ENCODE assay signal across 15 mouse cellular contexts in the genomic region with DNA sequence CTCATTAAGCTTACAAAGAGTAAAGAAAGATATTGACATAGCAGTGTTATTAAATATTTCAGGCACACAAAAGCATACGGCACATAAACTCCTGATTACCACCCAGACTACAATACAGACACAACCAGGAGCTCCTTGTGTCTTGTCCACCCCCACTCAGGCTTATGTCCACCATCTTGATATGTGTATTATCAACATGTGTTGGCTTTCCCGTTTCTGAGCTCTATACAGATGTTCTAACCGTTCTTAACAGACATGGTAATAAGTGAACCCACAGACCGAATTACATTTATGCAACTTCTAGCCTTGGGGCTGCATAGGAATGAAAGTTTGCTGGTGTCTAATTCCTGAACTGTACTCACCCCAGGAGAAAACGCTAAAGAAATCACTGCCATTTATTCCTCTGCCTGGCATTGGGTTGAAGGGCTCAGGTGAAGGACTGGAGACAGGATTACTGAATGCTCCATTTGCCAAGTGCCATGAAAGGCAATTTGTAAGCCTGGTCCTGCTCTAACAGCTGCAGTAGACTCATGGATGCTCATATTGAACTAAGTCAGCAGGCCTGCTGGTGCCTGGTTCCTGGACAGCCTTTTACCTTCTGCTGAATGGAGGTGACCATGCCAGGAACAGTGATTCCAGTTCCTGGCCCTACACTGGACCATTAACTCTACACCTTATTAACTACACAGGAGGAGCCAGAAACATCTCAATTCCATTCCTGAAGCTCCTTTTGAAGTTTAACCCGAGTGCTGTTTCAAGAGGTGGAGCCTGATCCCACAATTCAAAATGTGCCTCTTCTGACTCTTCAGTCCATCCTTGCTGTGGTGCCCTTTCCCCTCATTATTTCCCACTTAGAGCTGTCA. TPM values are rescaled to one million over a fixed set of nuclear protein-coding genes. Genes with fewer than 3 reads are reported as not detected.
DNase-seq lines count a peak whose midpoint lies in the region; ATAC-seq and TF ChIP-seq lines count a peak whose summit lies in the region.
"Had no signal": no experiment of that assay in that cellular context is flagged by ENCODE, and none has a peak within 500 bp of the region (broad histone marks: within the 10 kb centered on the region; RNA-seq: fewer than 3 reads in every experiment).

No protein-coding gene starts in this region.

- dilution Hi-C loops in CH12.LX (cut with MboI; ENCODE audit: extremely low pct_ligation_motif_present, extremely low pct_unique_long_range_greater_than_20kb, low sequenced_read_pairs): no loop called here

- no peak for TF ChIP-seq RAD21 in CH12.LX (IDR thresholded peaks at IDR 0.05; ENCODE audit: low read depth, low read length)

- no peak for DNase-seq in forebrain, postnatal 0 days
- DNase-seq in kidney, postnatal 10 days: no peak
- no peak for DNase-seq in CH12.LX (ENCODE audit: extremely low read depth)
- DNase-seq in right cerebral cortex, postnatal 10 days (ENCODE audit: low spot score in 2 of 2): no peak
- DNase-seq: adrenal gland, postnatal 14 days; cerebellum, adult 2 months; right cerebral cortex, postnatal 25 days had no signal

- no peak overlapping the region for H3K27ac ChIP-seq in forebrain, postnatal 0 days (ENCODE audit: low read depth, low read length)
- H3K27ac ChIP-seq in forebrain, embryonic 12.5 days: no peak overlapping the region
- no peak overlapping the region for H3K27ac ChIP-seq in kidney, embryonic 16.5 days (ENCODE audit: low read length)
- no peak overlapping the region for H3K27ac ChIP-seq in CH12.LX (ENCODE audit: insufficient read depth, low read depth)
- H3K27ac ChIP-seq in limb, embryonic 15.5 days: no peak overlapping the region
- H3K27ac ChIP-seq: heart, embryonic 15.5 days; hindbrain, embryonic 10.5 days; kidney, embryonic 15.5 days; liver, embryonic 12.5 days had no signal

- no peak for TF ChIP-seq CTCF in forebrain, postnatal 0 days (IDR thresholded peaks at IDR 0.05; ENCODE audit: low read depth)
- no peak for TF ChIP-seq CTCF in CH12.LX (conservative IDR thresholded peaks at IDR 0.05 in 1 of 2, IDR thresholded peaks at IDR 0.05 in 1 of 2; ENCODE audit: low read depth in 2 of 2, low read length in 2 of 2)

- in situ Hi-C loops in CH12.LX (cut with MboI; ENCODE audit: low pct_ligation_motif_present, low pct_unique_long_range_greater_than_20kb, low sequenced_read_pairs): no loop called here

- TF ChIP-seq POLR2A in CH12.LX (IDR thresholded peaks at IDR 0.05; ENCODE audit: low read depth, low read length): no peak; the same call in 1 of the 2 replicates

- H3K79me2 ChIP-seq in CH12.LX (replicated peaks; ENCODE audit: control insufficient read depth, extremely low read depth, insufficient read depth, poor library complexity, severe bottlenecking): no peaks in the 10 kb centered on the region; the same call in 1 of the 2 replicates

- peak; percentile 15 for ATAC-seq in forebrain, postnatal 0 days
- ATAC-seq in forebrain, embryonic 12.5 days (ENCODE audit: low FRiP score): no peak
- 0 out of 2 replicates have a peak, but pooled peaks have one; percentile 9 for ATAC-seq in kidney, embryonic 16.5 days (ENCODE audit: low FRiP score, low TSS enrichment)
- 0 out of 2 replicates have a peak, but pooled peaks have one; percentile 30 for ATAC-seq in limb, embryonic 15.5 days (ENCODE audit: insufficient number of reproducible peaks, low FRiP score, low TSS enrichment, low read depth)
- ATAC-seq: liver, embryonic 12.5 days; lung, postnatal 0 days had no signal

- no peak for TF ChIP-seq EP300 in CH12.LX (IDR thresholded peaks at IDR 0.05; ENCODE audit: low read length)

- no peaks in the 10 kb centered on the region for H3K27me3 ChIP-seq in forebrain, postnatal 0 days (ENCODE audit: insufficient read depth, low read length)
- no peaks in the 10 kb centered on the region for H3K27me3 ChIP-seq in forebrain, embryonic 12.5 days
- no peaks in the 10 kb centered on the region for H3K27me3 ChIP-seq in kidney, embryonic 16.5 days (ENCODE audit: insufficient read depth, low read length)
- no peaks in the 10 kb centered on the region for H3K27me3 ChIP-seq in CH12.LX (replicated peaks)
- no peaks in the 10 kb centered on the region for H3K27me3 ChIP-seq in limb, embryonic 15.5 days
- H3K27me3 ChIP-seq: heart, embryonic 15.5 days; kidney, embryonic 15.5 days; liver, embryonic 12.5 days had no signal

- no peak overlapping the region for H3K9ac ChIP-seq in forebrain, postnatal 0 days
- H3K9ac ChIP-seq in forebrain, embryonic 12.5 days: no peak overlapping the region
- H3K9ac ChIP-seq in kidney, embryonic 16.5 days (replicated peaks; ENCODE audit: low read length): no peak overlapping the region
- no peak overlapping the region for H3K9ac ChIP-seq in CH12.LX (ENCODE audit: insufficient read depth, low read depth)
- no peak overlapping the region for H3K9ac ChIP-seq in limb, embryonic 15.5 days
- H3K9ac ChIP-seq: heart, embryonic 15.5 days; kidney, embryonic 15.5 days; liver, embryonic 12.5 days had no signal

- H3K4me2 ChIP-seq in forebrain, postnatal 0 days (ENCODE audit: low read depth): no peak overlapping the region
- no peak overlapping the region for H3K4me2 ChIP-seq in forebrain, embryonic 12.5 days
- no peak overlapping the region for H3K4me2 ChIP-seq in kidney, embryonic 16.5 days (replicated peaks; ENCODE audit: low read depth, low read length)
- no peak overlapping the region for H3K4me2 ChIP-seq in CH12.LX (ENCODE audit: insufficient read depth, low read depth, poor library complexity, severe bottlenecking)
- no peak overlapping the region for H3K4me2 ChIP-seq in limb, embryonic 15.5 days
- H3K4me2 ChIP-seq: heart, embryonic 15.5 days; kidney, embryonic 15.5 days; liver, embryonic 12.5 days had no signal

- no peaks in the 10 kb centered on the region for H3K9me3 ChIP-seq in forebrain, postnatal 0 days (ENCODE audit: low read length)
- H3K9me3 ChIP-seq in forebrain, embryonic 12.5 days: no peaks in the 10 kb centered on the region
- H3K9me3 ChIP-seq in kidney, embryonic 16.5 days (ENCODE audit: low read length): no peaks in the 10 kb centered on the region
- no peaks in the 10 kb centered on the region for H3K9me3 ChIP-seq in CH12.LX (replicated peaks; ENCODE audit: low read length)
- no peaks in the 10 kb centered on the region for H3K9me3 ChIP-seq in limb, embryonic 15.5 days
- H3K9me3 ChIP-seq: heart, embryonic 15.5 days; hindbrain, embryonic 10.5 days; kidney, embryonic 15.5 days; liver, embryonic 12.5 days had no signal

- WGBS in forebrain, postnatal 0 days: 81% methylated on average over 6 of the region's 6 CpGs
- WGBS in forebrain, embryonic 12.5 days: 78% methylated on average over 6 of the region's 6 CpGs
- 80% methylated on average over 6 of the region's 6 CpGs for WGBS in kidney, embryonic 16.5 days
- WGBS in limb, embryonic 15.5 days: 78% methylated on average over 6 of the region's 6 CpGs

- H3K4me1 ChIP-seq in forebrain, postnatal 0 days (ENCODE audit: insufficient read depth): no peaks in the 10 kb centered on the region
- no peaks in the 10 kb centered on the region for H3K4me1 ChIP-seq in forebrain, embryonic 12.5 days
- no peaks in the 10 kb centered on the region for H3K4me1 ChIP-seq in kidney, embryonic 16.5 days (ENCODE audit: insufficient read depth, low read length)
- no peaks in the 10 kb centered on the region for H3K4me1 ChIP-seq in CH12.LX (ENCODE audit: control insufficient read depth in 1 of 2, insufficient read depth in 2 of 2)
- H3K4me1 ChIP-seq in limb, embryonic 15.5 days: no peaks in the 10 kb centered on the region
- H3K4me1 ChIP-seq: heart, embryonic 15.5 days; hindbrain, embryonic 10.5 days; kidney, embryonic 15.5 days; liver, embryonic 12.5 days had no signal

- H3K4me3 ChIP-seq in forebrain, postnatal 0 days (ENCODE audit: low read depth, low read length): no peak overlapping the region
- no peak overlapping the region for H3K4me3 ChIP-seq in forebrain, embryonic 12.5 days (replicated peaks)
- H3K4me3 ChIP-seq in kidney, embryonic 16.5 days (ENCODE audit: low read length): no peak overlapping the region
- no peak overlapping the region for H3K4me3 ChIP-seq in CH12.LX (replicated peaks in 1 of 3; ENCODE audit: low read depth in 2 of 3, low read length in 2 of 3, poor library complexity in 1 of 3)
- no peak overlapping the region for H3K4me3 ChIP-seq in limb, embryonic 15.5 days
- H3K4me3 ChIP-seq: heart, embryonic 15.5 days; hindbrain, embryonic 10.5 days; kidney, embryonic 15.5 days; liver, embryonic 12.5 days had no signal

- H3K36me3 ChIP-seq in forebrain, postnatal 0 days (ENCODE audit: insufficient read depth): peaks cover 39% of the 10 kb centered on the region
- peaks cover 66% of the 10 kb centered on the region for H3K36me3 ChIP-seq in forebrain, embryonic 12.5 days (replicated peaks)
- peaks cover 44% of the 10 kb centered on the region for H3K36me3 ChIP-seq in kidney, embryonic 16.5 days (ENCODE audit: insufficient read depth, low read length)
- peaks cover 44 to 67% of the 10 kb centered on the region in 2 experiments for H3K36me3 ChIP-seq in CH12.LX (replicated peaks in 1 of 2; ENCODE audit: control insufficient read depth in 1 of 2, insufficient read depth in 1 of 2, low read length in 1 of 2)
- H3K36me3 ChIP-seq in limb, embryonic 15.5 days: peaks cover 48% of the 10 kb centered on the region

TF ChIP-seq in CH12.LX, 34 proteins besides CTCF, POLR2A, EP300 and RAD21:
- TF ChIP-seq ZMIZ1 (IDR thresholded peaks at IDR 0.05; ENCODE audit: low read depth, low read length) (peak; percentile 28; the same call in 1 of the 2 replicates), POLR2AphosphoS2 (IDR thresholded peaks at IDR 0.05; ENCODE audit: low read depth, low read length) (0 out of 2 replicates have a peak, but pooled peaks have one; percentile 58), GABPA (IDR thresholded peaks at IDR 0.05; ENCODE audit: insufficient replicate concordance, low read depth, low read length) (no peak)

RNA-seq across cellular contexts. Expression of a gene that starts 24.2 kb away (rescaled TPM):
- total RNA-seq in forebrain, postnatal 0 days (2014; rRNA removed): 185 and 216 TPM in 2 replicates
- 248 and 267 TPM in 2 replicates for polyA plus RNA-seq in forebrain, postnatal 0 days (2015; fragmentation: Nextera tagmentation; extraction: Ambion mirVana)
- polyA plus RNA-seq in forebrain, embryonic 12.5 days (2016; fragmentation: Nextera tagmentation; extraction: Ambion mirVana): 465 and 492 TPM in 2 replicates
- 392 and 404 TPM in 2 replicates for polyA plus RNA-seq in kidney, embryonic 16.5 days (2015; fragmentation: Nextera tagmentation; extraction: Ambion mirVana)
- 216 and 311 TPM in 2 replicates for total RNA-seq in CH12.LX (2012; rRNA removed)
- total RNA-seq in CH12.LX (2014; rRNA removed): 272 and 304 TPM in 2 replicates
- polyA plus RNA-seq in CH12.LX (2012; ENCODE audit: insufficient read length, low read depth): 392 and 405 TPM in 2 replicates
- 303 and 333 TPM in 2 replicates for polyA plus RNA-seq in limb, embryonic 15.5 days (2015; fragmentation: Nextera tagmentation; extraction: Ambion mirVana)
